Mouse (Mus musculus): ENCODE results near the gene Ndufab1. TPM values are rescaled to one million over a fixed set of nuclear protein-coding genes. Genes with fewer than 3 reads are reported as not detected.

Ndufab1 gene
- total RNA-seq, 2 experiments from 2014 or later: 529 to 848 TPM

- peak; percentile 26 for DNase-seq
- Histone ChIP-seq H3K4me3 (peak overlapping the region; percentile 39), H3K27ac (no peak overlapping the region)
- TF ChIP-seq CTCF (IDR thresholded peaks at IDR 0.05): peak; percentile 89
- intact Hi-C loops (cut with DNase I): loop anchor here (2.0 to 5.0 kb wide), 2 partner anchors 30 to 98 kb away; no protein-coding TSS in a partner anchor
Measured at GRCm38 (mm10) chr7:122099222-122099621, 2.5 kb downstream of the Ndufab1 start.

DNA sequence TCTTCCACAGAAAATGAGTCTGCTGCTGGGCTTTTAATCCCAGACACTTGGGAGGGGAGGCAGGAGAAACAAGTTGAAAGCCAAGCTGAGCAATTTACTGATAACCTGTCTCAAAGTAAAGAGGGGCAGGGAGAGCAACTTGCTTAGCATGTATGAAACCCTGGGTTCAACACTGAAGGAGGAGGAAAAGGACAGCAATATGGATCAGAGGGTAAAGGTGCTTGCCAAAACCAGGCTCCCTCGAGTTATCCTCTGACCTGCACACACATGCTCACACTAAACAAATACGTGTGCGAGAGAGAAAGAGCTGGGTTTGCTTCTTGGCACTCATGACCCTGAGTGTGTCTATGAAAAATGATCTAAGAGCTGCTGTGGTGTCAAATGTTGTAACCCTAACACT lies 3.7 kb downstream of the Ndufab1 start:
- intact Hi-C loops (cut with DNase I): loop anchor here (2.0 to 5.0 kb wide), 2 partner anchors 29 to 99 kb away; no protein-coding TSS in a partner anchor
- DNase-seq: no peak
- Histone ChIP-seq H3K27ac (no peak overlapping the region), H3K4me3 (no peak overlapping the region)
- TF ChIP-seq CTCF (IDR thresholded peaks at IDR 0.05): no peak

DNA sequence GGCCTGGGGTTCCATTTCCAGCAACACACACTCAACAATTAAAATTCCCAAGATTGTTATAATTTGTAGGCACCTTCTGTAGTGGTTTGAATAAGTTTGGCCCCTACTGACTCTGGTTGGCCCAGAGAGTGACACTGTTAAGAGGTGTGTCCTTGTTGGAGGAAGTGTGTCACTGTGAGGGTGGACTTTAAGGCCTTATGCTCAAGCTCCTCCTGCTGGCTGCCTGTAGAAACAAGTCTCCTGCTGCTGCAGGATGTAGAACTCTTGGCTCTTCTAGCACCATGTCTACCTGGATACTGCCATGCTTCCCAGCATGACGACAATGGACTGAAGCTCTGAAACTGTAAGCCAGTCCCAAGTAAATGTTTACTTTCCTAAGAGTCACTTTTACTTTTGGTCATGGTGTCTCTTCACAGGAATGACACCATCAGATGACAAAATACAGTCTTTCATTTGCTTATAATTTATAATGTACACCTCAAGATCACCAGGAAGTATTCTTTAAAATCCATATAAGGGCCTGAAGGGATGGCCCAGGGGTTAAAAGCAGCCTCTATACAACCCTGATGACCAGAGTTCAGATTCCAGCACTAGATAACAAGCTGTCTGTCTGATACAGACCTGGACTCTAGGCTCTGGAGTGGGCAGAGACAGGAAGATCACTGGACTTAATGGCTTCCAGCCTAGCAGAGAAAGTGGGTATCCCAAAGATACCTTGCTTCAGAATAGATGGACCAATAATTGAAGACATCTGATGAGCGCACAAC lies 6.9 kb downstream of the Ndufab1 start:
- Histone ChIP-seq H3K27ac (0 out of 2 replicates have a peak overlapping the region, but pooled peaks have one; percentile 16), H3K4me3 (no peak overlapping the region)
- intact Hi-C loops (cut with DNase I): loop anchor here (5.0 kb wide), 1 partner anchor 103 kb away; no protein-coding TSS in a partner anchor
- DNase-seq: no peak
- TF ChIP-seq CTCF (IDR thresholded peaks at IDR 0.05): no peak

DNA sequence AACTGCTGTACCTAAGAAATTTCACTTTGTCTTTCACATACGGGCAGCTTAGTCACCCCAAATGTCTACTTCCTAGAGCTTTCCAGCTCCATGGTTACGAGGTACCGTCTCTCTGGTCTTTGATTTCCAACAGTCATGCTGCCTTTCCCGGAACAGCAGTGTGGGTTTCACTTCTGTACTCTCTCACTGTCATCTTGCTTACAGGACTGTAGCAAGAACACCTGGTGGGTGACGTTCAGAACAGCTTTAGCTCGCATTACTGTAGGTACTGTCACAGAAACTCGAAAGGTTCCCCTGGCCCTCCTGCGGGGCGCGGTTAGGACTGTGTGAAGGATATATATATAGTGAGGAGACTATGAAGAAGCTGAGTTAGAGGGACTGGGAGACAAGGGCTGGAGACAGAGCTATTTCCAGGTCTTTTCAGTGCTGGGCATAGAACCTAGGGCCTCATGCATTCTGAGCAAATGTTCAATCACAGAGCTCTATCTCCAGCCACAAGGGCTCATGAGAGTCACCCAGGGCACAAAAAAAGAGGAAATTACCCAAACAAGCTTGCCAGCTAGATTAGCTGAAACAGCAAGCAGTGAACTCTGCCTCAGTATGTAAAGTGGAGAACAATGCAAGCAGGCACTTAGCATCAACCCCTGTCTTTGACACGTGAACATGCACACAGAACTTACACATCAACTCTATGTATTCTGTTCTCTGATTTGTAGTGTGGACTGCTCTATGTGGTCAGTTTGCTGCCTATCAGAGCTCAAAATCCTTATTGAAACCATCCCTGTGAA lies 14.3 kb downstream of the Ndufab1 start:
- H3K27ac ChIP-seq: no peak overlapping the region
- no peak for TF ChIP-seq CTCF (IDR thresholded peaks at IDR 0.05)
- DNase-seq: no peak
- intact Hi-C loops (cut with DNase I): no loop called here
- H3K4me3 ChIP-seq: no peak overlapping the region

GRCm38 (mm10) chr7:122081071-122081470 lies 20.6 kb downstream of the Ndufab1 start:
- intact Hi-C loops (cut with DNase I): no loop called here
- Histone ChIP-seq H3K4me3 (no peak overlapping the region), H3K27ac (no peak overlapping the region)
- DNase-seq: no peak
- no peak for TF ChIP-seq CTCF (IDR thresholded peaks at IDR 0.05)

GRCm38 (mm10) chr7:122079798-122080554 lies 21.7 kb downstream of the Ndufab1 start:
- DNase-seq: no peak
- H3K4me3 ChIP-seq: no peak overlapping the region
- no peak for TF ChIP-seq CTCF (IDR thresholded peaks at IDR 0.05)
- no peak overlapping the region for H3K27ac ChIP-seq
- intact Hi-C loops (cut with DNase I): no loop called here

DNA sequence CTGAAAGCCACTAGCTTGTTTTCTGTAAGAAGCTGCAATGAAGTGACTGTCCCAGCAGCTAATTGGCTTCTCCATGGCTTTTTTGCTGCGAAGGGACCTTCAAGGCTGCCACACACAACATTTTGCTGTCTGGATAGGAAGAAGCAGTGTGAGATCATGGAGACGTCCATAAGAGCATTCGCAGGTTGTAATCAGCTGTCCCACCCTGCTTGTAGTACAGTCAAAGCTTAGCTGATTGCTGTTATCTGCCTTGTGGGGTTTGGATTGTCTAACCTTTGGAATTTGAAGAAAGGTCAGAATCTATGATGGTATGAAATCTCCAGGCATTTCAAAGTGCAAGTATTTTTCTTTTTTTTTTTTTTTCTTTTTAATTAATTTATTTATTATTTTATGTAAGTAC lies 27.3 kb downstream of the Ndufab1 start:
- no peak for DNase-seq
- Histone ChIP-seq H3K27ac (no peak overlapping the region), H3K4me3 (no peak overlapping the region)
- no peak for TF ChIP-seq CTCF (IDR thresholded peaks at IDR 0.05)
- intact Hi-C loops (cut with DNase I): no loop called here

DNA sequence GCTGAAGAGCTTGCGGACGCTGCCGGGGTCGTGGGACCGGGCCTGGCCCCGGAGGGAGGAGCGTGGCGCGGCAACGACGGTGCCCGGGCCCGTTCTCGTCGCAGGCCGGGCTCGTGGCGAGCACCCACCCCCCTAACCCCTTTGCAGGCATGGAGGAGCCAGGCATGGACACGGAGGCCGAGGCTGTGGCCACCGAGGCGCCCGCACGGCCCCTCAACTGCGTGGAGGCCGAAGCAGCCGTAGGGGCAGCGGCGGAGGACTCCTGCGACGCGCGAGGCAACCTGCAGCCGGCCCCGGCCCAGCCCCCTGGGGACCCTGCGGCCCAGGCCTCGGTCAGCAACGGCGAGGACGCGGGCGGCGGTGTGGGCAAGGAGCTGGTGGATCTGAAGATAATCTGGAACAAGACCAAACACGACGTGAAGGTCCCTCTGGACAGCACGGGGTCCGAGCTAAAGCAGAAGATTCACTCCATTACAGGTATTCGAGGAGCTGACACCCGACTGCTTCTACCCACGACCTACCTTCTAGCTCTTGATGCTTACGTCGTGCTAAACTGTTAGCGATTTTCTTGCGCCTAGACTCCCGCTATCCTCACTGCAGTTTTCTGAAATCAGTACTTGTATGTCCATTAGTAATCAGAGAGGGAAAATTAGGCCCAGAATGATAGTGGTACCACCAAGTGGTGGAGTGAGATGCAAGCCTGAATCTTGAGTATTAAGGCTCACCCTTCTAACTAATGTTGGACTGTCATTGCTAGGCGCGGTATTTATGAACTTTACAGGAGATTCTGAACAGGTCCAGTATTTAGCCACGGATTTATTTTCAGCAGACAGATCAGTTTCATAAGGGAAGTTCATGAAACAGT lies 33.9 kb downstream of the Ndufab1 start:
- TF ChIP-seq CTCF (IDR thresholded peaks at IDR 0.05): peak; percentile 25; the same call in 1 of the 2 replicates
- Histone ChIP-seq H3K4me3 (peak overlapping the region; percentile 93), H3K27ac (peak overlapping the region; percentile 97)
- intact Hi-C loops (cut with DNase I): loop anchor here (2.0 to 5.0 kb wide), 2 partner anchors 31 to 50 kb away; no protein-coding TSS in a partner anchor
- no peak for DNase-seq

DNA sequence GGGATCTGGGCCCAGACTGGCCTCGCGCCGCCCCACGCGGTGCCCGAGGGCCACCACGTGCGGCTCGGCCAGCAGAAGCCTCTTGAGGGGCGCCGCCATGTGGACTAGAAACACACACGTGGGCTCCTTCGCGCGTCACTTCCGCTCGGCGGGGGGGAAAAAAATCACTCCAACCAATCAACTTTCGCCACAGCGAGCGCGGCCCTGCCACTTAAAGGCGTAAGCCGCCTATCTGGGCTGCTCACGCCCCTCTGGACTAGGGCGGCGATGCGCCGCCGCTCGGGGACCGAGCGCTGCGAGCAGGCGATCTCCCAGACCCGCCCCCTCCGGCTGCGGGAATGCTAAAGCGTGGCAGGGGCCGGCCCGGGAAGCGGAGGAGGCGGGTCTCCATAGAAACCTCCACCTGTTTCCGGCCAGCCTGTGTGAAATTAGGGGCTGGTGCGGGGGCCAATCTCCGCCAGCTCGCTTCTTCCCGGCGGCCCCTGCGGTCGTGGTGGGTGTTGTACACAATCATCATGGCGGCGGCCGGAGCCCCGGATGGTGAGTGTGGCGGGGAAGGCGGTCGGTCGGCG lies 34.7 kb downstream of the Ndufab1 start, which contains the start of the genes Ubfd1 and Ears2:
Gene Ubfd1 (plus strand): TSS at position 231 of the 572 bp plus-strand sequence.
Gene Ears2 (minus strand): TSS at position 319 of the 572 bp plus-strand sequence.
- intact Hi-C loops (cut with DNase I): loop anchor here (5.0 kb wide), 1 partner anchor 50 kb away; no protein-coding TSS in a partner anchor
- H3K4me3 ChIP-seq: peak within 1 kb of the TSS; percentile 93
- TF ChIP-seq CTCF (IDR thresholded peaks at IDR 0.05): peak; percentile 34; the same call in 1 of the 2 replicates
- DNase-seq: peak; percentile 95
- H3K27ac ChIP-seq: peak within 1 kb of the TSS; percentile 97

- no peak for TF ChIP-seq CTCF (IDR thresholded peaks at IDR 0.05)
- DNase-seq: no peak
- peak overlapping the region; percentile 93 for H3K4me3 ChIP-seq
- intact Hi-C loops (cut with DNase I): loop anchor here (5.0 kb wide), 1 partner anchor 49 kb away; no protein-coding TSS in a partner anchor
- peak overlapping the region; percentile 97 for H3K27ac ChIP-seq
Measured at GRCm38 (mm10) chr7:122066102-122066944, 35.4 kb downstream of the Ndufab1 start.

All from gastrocnemius, adult 2 months (tissue).